In the genomic region with DNA sequence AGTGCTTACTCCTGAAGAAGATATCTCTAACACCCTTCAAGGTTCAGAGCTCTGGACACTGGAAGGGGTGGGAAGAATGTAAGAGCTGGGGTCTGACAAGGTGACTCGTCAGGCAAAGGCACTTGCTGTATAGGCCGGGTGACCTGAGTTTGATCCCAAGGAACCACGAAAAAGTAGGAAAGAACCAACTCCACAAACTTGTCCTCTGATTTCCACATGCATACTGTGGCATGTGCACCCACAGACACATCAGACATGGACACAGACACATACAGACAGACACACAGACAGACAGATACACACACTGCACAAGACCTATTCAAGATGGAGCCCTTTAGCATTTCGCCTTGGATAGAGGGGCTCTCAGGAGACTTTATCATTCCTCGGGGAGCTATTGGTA, we compare ENCODE assay signal across 22 mouse cellular contexts. TPM values are rescaled to one million over a fixed set of nuclear protein-coding genes. Genes with fewer than 3 reads are reported as not detected.
DNase-seq lines count a peak whose midpoint lies in the region; ATAC-seq lines count a peak whose summit lies in the region.
"Had no signal": no experiment of that assay in that cellular context is flagged by ENCODE, and none has a peak within 500 bp of the region (broad histone marks: within the 10 kb centered on the region; RNA-seq: fewer than 3 reads in every experiment).

No protein-coding gene starts in this region.

- 0 out of 2 replicates have a peak, but pooled peaks cover 3% of the 10 kb centered on the region for H3K36me3 ChIP-seq in heart, embryonic 10.5 days
- no peaks in the 10 kb centered on the region; the same call in 1 of the 2 replicates for H3K36me3 ChIP-seq in heart, embryonic 11.5 days (ENCODE audit: control insufficient read depth, insufficient read depth, low read length)
- H3K36me3 ChIP-seq in midbrain, embryonic 11.5 days (ENCODE audit: control insufficient read depth, insufficient read depth, low read length) = no peaks in the 10 kb centered on the region
- peaks cover 9% of the 10 kb centered on the region for H3K36me3 ChIP-seq in midbrain, embryonic 16.5 days (ENCODE audit: control insufficient read depth, insufficient read depth, low read length)

- ATAC-seq in heart, embryonic 11.5 days (replicated peaks; ENCODE audit: insufficient number of reproducible peaks, low FRiP score, low TSS enrichment) = no peak
- no peak for ATAC-seq in midbrain, embryonic 11.5 days (ENCODE audit: low FRiP score)
- no peak for ATAC-seq in midbrain, embryonic 16.5 days
- ATAC-seq: activated CD4-positive, CD25-positive, alpha-beta regulatory T cell, adult 4 months; CD4-positive, CD25-positive, alpha-beta regulatory T cell, adult 4 months; Patski had no signal

- H3K4me3 ChIP-seq in heart, embryonic 10.5 days = no peak overlapping the region
- H3K4me3 ChIP-seq in heart, embryonic 11.5 days (ENCODE audit: low read depth, low read length) = no peak overlapping the region
- H3K4me3 ChIP-seq in midbrain, embryonic 11.5 days (ENCODE audit: low read depth, low read length) = no peak overlapping the region
- H3K4me3 ChIP-seq in midbrain, embryonic 16.5 days (ENCODE audit: low read depth, low read length) = no peak overlapping the region

- 61% methylated on average over 5 of the region's 5 CpGs for WGBS in heart, embryonic 10.5 days
- WGBS in heart, embryonic 11.5 days (ENCODE audit: insufficient replicate concordance) = 62% methylated on average over 5 of the region's 5 CpGs
- WGBS in midbrain, embryonic 11.5 days = 87% methylated on average over 5 of the region's 5 CpGs
- WGBS in midbrain, embryonic 16.5 days = 87% methylated on average over 5 of the region's 5 CpGs

- H3K4me2 ChIP-seq in heart, embryonic 11.5 days = no peak overlapping the region
- H3K4me2 ChIP-seq in midbrain, embryonic 11.5 days = no peak overlapping the region
- H3K4me2 ChIP-seq in midbrain, embryonic 16.5 days (ENCODE audit: low read length) = no peak overlapping the region

- H3K9ac ChIP-seq in heart, embryonic 11.5 days (ENCODE audit: low read depth, low read length) = 0 out of 2 replicates have a peak overlapping the region, but pooled peaks have one; percentile 10
- no peak overlapping the region for H3K9ac ChIP-seq in midbrain, embryonic 11.5 days (ENCODE audit: low read length)
- no peak overlapping the region for H3K9ac ChIP-seq in midbrain, embryonic 16.5 days (ENCODE audit: low read depth, low read length)

- H3K27ac ChIP-seq in heart, embryonic 10.5 days = peak overlapping the region; percentile 3; the same call in 1 of the 2 replicates
- H3K27ac ChIP-seq in heart, embryonic 11.5 days (ENCODE audit: low read depth, low read length) = 0 out of 2 replicates have a peak overlapping the region, but pooled peaks have one; percentile 16
- H3K27ac ChIP-seq in midbrain, embryonic 11.5 days (ENCODE audit: low read depth, low read length) = no peak overlapping the region
- no peak overlapping the region for H3K27ac ChIP-seq in midbrain, embryonic 16.5 days (ENCODE audit: low read length)

- intact Hi-C loops in heart, postnatal 25 days (cut with DNase I) = no loop called here

- H3K9me3 ChIP-seq in heart, embryonic 10.5 days = no peaks in the 10 kb centered on the region
- no peaks in the 10 kb centered on the region for H3K9me3 ChIP-seq in heart, embryonic 11.5 days (replicated peaks; ENCODE audit: control insufficient read depth, low read length)
- no peaks in the 10 kb centered on the region for H3K9me3 ChIP-seq in midbrain, embryonic 11.5 days (ENCODE audit: control insufficient read depth, low read length)
- H3K9me3 ChIP-seq in midbrain, embryonic 16.5 days (replicated peaks; ENCODE audit: control insufficient read depth, low read length, poor library complexity, severe bottlenecking) = no peaks in the 10 kb centered on the region
- H3K9me3 ChIP-seq: G1E had no signal

- peak; percentile 69 for DNase-seq in heart, adult 11 months
- no peak for DNase-seq in heart, postnatal 25 days (ENCODE audit: low spot score)
- peak; percentile 72 for DNase-seq in heart, embryonic 10.5 days (ENCODE audit: low spot score)
- DNase-seq in heart, adult 9 months (ENCODE audit: low spot score in 2 of 2) = no peak
- no peak for DNase-seq in heart, postnatal 4 days
- peak; percentile 23 for DNase-seq in midbrain, embryonic 11.5 days (ENCODE audit: low spot score, missing footprints)
- DNase-seq: adrenal gland, adult 2 months; adrenal gland, adult 8-10 months; adrenal gland, postnatal 10 days; adrenal gland, postnatal 14 days; adrenal gland, postnatal 25 days; adrenal gland, postnatal 36 days; B cell, adult 2 months; cerebellum, adult 11 months; cerebellum, adult 11-12 months had no signal

- peaks cover 25% of the 10 kb centered on the region for H3K4me1 ChIP-seq in heart, embryonic 10.5 days
- no peaks in the 10 kb centered on the region; the same call in 1 of the 2 replicates for H3K4me1 ChIP-seq in heart, embryonic 11.5 days (ENCODE audit: control insufficient read depth, insufficient read depth, low read length)
- H3K4me1 ChIP-seq in midbrain, embryonic 11.5 days (ENCODE audit: control insufficient read depth, insufficient read depth, low read length) = no peaks in the 10 kb centered on the region
- no peaks in the 10 kb centered on the region for H3K4me1 ChIP-seq in midbrain, embryonic 16.5 days (ENCODE audit: control insufficient read depth, insufficient read depth, low read length)

- H3K27me3 ChIP-seq in heart, embryonic 10.5 days (ENCODE audit: insufficient read depth, poor library complexity, severe bottlenecking) = no peaks in the 10 kb centered on the region
- H3K27me3 ChIP-seq in heart, embryonic 11.5 days (ENCODE audit: control insufficient read depth, insufficient read depth, low read length) = no peaks in the 10 kb centered on the region
- no peaks in the 10 kb centered on the region for H3K27me3 ChIP-seq in midbrain, embryonic 11.5 days (ENCODE audit: control insufficient read depth, insufficient read depth, low read length)
- H3K27me3 ChIP-seq in midbrain, embryonic 16.5 days (ENCODE audit: control insufficient read depth, insufficient read depth, low read depth, low read length) = no peaks in the 10 kb centered on the region
- H3K27me3 ChIP-seq: CH12.LX, Patski had no signal

RNA-seq across cellular contexts. Expression of a gene that starts 20.1 kb away (rescaled TPM):
- 10 to 100 TPM; 20.5 to 26.0 TPM for total RNA-seq in heart, postnatal 25 days (2021)
- 26.1 and 30.6 TPM in 2 replicates for polyA plus RNA-seq in heart, embryonic 10.5 days (2016; fragmentation: Nextera tagmentation; extraction: Ambion mirVana)
- 20.4 and 23.9 TPM in 2 replicates for polyA plus RNA-seq in heart, embryonic 11.5 days (2014; fragmentation: Nextera tagmentation; extraction: Ambion mirVana)
- 10 to 100 TPM; 33.7 to 34.5 TPM for total RNA-seq in heart, postnatal 4 days (2021)
- polyA plus RNA-seq in midbrain, embryonic 11.5 days (2014; fragmentation: Nextera tagmentation; extraction: Ambion mirVana) = 24.7 and 29.5 TPM in 2 replicates
- 62.0 and 64.7 TPM in 2 replicates for polyA plus RNA-seq in midbrain, embryonic 16.5 days (2015; fragmentation: Nextera tagmentation; extraction: Ambion mirVana)

RNA-seq across cellular contexts. Expression of a gene that starts 42.4 kb away (rescaled TPM):
- total RNA-seq in heart, postnatal 25 days (2021) = 10 to 100 TPM; 76.4 to 89.1 TPM
- polyA plus RNA-seq in heart, embryonic 10.5 days (2016; fragmentation: Nextera tagmentation; extraction: Ambion mirVana) = 75.1 and 88.2 TPM in 2 replicates
- 69.5 and 82.2 TPM in 2 replicates for polyA plus RNA-seq in heart, embryonic 11.5 days (2014; fragmentation: Nextera tagmentation; extraction: Ambion mirVana)
- total RNA-seq in heart, postnatal 4 days (2021) = 100 to 1,000 TPM; 141 to 164 TPM
- 62.9 and 70.7 TPM in 2 replicates for polyA plus RNA-seq in midbrain, embryonic 11.5 days (2014; fragmentation: Nextera tagmentation; extraction: Ambion mirVana)
- polyA plus RNA-seq in midbrain, embryonic 16.5 days (2015; fragmentation: Nextera tagmentation; extraction: Ambion mirVana) = 46.1 and 54.6 TPM in 2 replicates

Comparison
In these comparisons a context has a peak if more than half of its experiments do, and no peak if none do; other contexts are left out.
1. DNase-seq: peak in heart, adult 11 months (single experiment), heart, embryonic 10.5 days (single experiment) and midbrain, embryonic 11.5 days (single experiment); none in heart, postnatal 25 days (single experiment), heart, adult 9 months (0 of 2) and heart, postnatal 4 days (single experiment).
2. H3K27ac ChIP-seq: peak in heart, embryonic 10.5 days (single experiment) and heart, embryonic 11.5 days (single experiment); none in midbrain, embryonic 11.5 days (single experiment) and midbrain, embryonic 16.5 days (single experiment).